13 mouse cellular contexts compared by ENCODE assay signal in genomic region chr5:37040711-37041110, GRCm38 (mm10). TPM values are rescaled to one million over a fixed set of nuclear protein-coding genes. Genes with fewer than 3 reads are reported as not detected.
DNase-seq lines count a peak whose midpoint lies in the region; ATAC-seq and TF ChIP-seq lines count a peak whose summit lies in the region.
"Had no signal": no experiment of that assay in that cellular context is flagged by ENCODE, and none has a peak within 500 bp of the region (broad histone marks: within the 10 kb centered on the region; RNA-seq: fewer than 3 reads in every experiment).

No protein-coding gene starts in this region.

- no peak for DNase-seq in forebrain, embryonic 10.5 days (ENCODE audit: extremely low spot score, low spot score)
- peak; percentile 27 for DNase-seq in lung, embryonic 14.5 days
- DNase-seq in lung, postnatal 25 days (ENCODE audit: low spot score) = no peak
- DNase-seq in naive thymus-derived CD4-positive, alpha-beta T cell, adult 2 months (ENCODE audit: low read depth) = peak; percentile 62
- no peak for DNase-seq in left cerebral cortex, adult 18-20 months (ENCODE audit: low spot score in 2 of 2)
- DNase-seq in urinary bladder, postnatal 36 days (ENCODE audit: low spot score in 2 of 2) = no peak

- H3K27ac ChIP-seq in forebrain, embryonic 10.5 days = no peak overlapping the region
- no peak overlapping the region for H3K27ac ChIP-seq in forebrain, embryonic 12.5 days
- no peak overlapping the region for H3K27ac ChIP-seq in lung, embryonic 14.5 days (ENCODE audit: low read depth)
- H3K27ac ChIP-seq: kidney, postnatal 0 days; macrophage had no signal

- H3K36me3 ChIP-seq in forebrain, embryonic 10.5 days (replicated peaks) = no peaks in the 10 kb centered on the region
- H3K36me3 ChIP-seq in forebrain, embryonic 12.5 days (replicated peaks) = no peaks in the 10 kb centered on the region
- no peaks in the 10 kb centered on the region for H3K36me3 ChIP-seq in lung, embryonic 14.5 days (ENCODE audit: insufficient read depth)

- no peak for TF ChIP-seq CTCF in lung, embryonic 14.5 days (IDR thresholded peaks at IDR 0.05; ENCODE audit: low read depth)

- no peak overlapping the region for H3K4me2 ChIP-seq in forebrain, embryonic 12.5 days
- H3K4me2 ChIP-seq in lung, embryonic 14.5 days = no peak overlapping the region

- 18% methylated on average over 9 of the region's 9 CpGs for WGBS in forebrain, embryonic 10.5 days
- WGBS in forebrain, embryonic 12.5 days = 13% methylated on average over 9 of the region's 9 CpGs
- 22% methylated on average over 9 of the region's 9 CpGs for WGBS in lung, embryonic 14.5 days

- no peak for ATAC-seq in forebrain, embryonic 12.5 days (ENCODE audit: low FRiP score)
- no peak for ATAC-seq in lung, embryonic 14.5 days (ENCODE audit: insufficient read depth)
- ATAC-seq in common myeloid progenitor, adult 5-6 weeks (replicated peaks; ENCODE audit: low read depth, poor library complexity, severe bottlenecking) = peak; percentile 61

- H3K9me3 ChIP-seq in forebrain, embryonic 10.5 days = no peaks in the 10 kb centered on the region
- H3K9me3 ChIP-seq in forebrain, embryonic 12.5 days = no peaks in the 10 kb centered on the region
- no peaks in the 10 kb centered on the region for H3K9me3 ChIP-seq in lung, embryonic 14.5 days (ENCODE audit: low read depth, low read length)

- peaks cover 14% of the 10 kb centered on the region; the same call in 1 of the 2 replicates for H3K27me3 ChIP-seq in forebrain, embryonic 10.5 days (ENCODE audit: poor library complexity, severe bottlenecking)
- H3K27me3 ChIP-seq in forebrain, embryonic 12.5 days = peaks cover 10% of the 10 kb centered on the region
- H3K27me3 ChIP-seq in lung, embryonic 14.5 days (ENCODE audit: insufficient read depth, low read length) = 0 out of 2 replicates have a peak, but pooled peaks cover 7% of the 10 kb centered on the region

- H3K4me3 ChIP-seq in forebrain, embryonic 10.5 days = peak overlapping the region; percentile 22
- no peak overlapping the region for H3K4me3 ChIP-seq in forebrain, embryonic 12.5 days (replicated peaks)
- H3K4me3 ChIP-seq in lung, embryonic 14.5 days (ENCODE audit: low read depth, low read length) = no peak overlapping the region
- H3K4me3 ChIP-seq: erythroblast, embryonic 14.5 days had no signal

- H3K9ac ChIP-seq in forebrain, embryonic 12.5 days = no peak overlapping the region
- H3K9ac ChIP-seq in lung, embryonic 14.5 days = no peak overlapping the region

- peaks cover 9% of the 10 kb centered on the region for H3K4me1 ChIP-seq in forebrain, embryonic 10.5 days
- H3K4me1 ChIP-seq in forebrain, embryonic 12.5 days = peaks cover 7% of the 10 kb centered on the region; the same call in 1 of the 2 replicates
- H3K4me1 ChIP-seq in lung, embryonic 14.5 days (ENCODE audit: insufficient read depth) = no peaks in the 10 kb centered on the region

RNA-seq across cellular contexts. Expression of gene Gm1043, which starts 44.5 kb away (rescaled TPM):
- not detected in 2 replicates for polyA plus RNA-seq in forebrain, embryonic 10.5 days (2016; fragmentation: Nextera tagmentation; extraction: Ambion mirVana)
- 0.29 and 0.31 TPM in 2 replicates for polyA plus RNA-seq in forebrain, embryonic 12.5 days (2016; fragmentation: Nextera tagmentation; extraction: Ambion mirVana)
- not detected in 2 replicates for polyA plus RNA-seq in lung, embryonic 14.5 days (2014; fragmentation: Nextera tagmentation; extraction: Ambion mirVana)
- not detected in 2 replicates for total RNA-seq in common myeloid progenitor, adult 5-6 weeks (2017)
- 10 to 100 TPM; 34.0 to 35.9 TPM for total RNA-seq in left cerebral cortex, adult 18-20 months (2021)
- polyA plus RNA-seq: C2C12; erythroblast, embryonic 14.5 days; kidney, postnatal 0 days; limb, embryonic 11.5 days; macrophage had no signal

RNA-seq across cellular contexts. Expression of gene Wfs1, which starts 51.7 kb away (rescaled TPM):
- 8.1 and 8.4 TPM in 2 replicates for polyA plus RNA-seq in forebrain, embryonic 10.5 days (2016; fragmentation: Nextera tagmentation; extraction: Ambion mirVana)
- 7.8 and 7.9 TPM in 2 replicates for polyA plus RNA-seq in forebrain, embryonic 12.5 days (2016; fragmentation: Nextera tagmentation; extraction: Ambion mirVana)
- polyA plus RNA-seq in lung, embryonic 14.5 days (2014; fragmentation: Nextera tagmentation; extraction: Ambion mirVana) = 9.9 and 10.3 TPM in 2 replicates
- 0.64 and 1.4 TPM in 2 replicates for total RNA-seq in common myeloid progenitor, adult 5-6 weeks (2017)
- total RNA-seq in left cerebral cortex, adult 18-20 months (2021) = 100 to 1,000 TPM; 136 to 137 TPM

Comparison
In these comparisons a context has a peak if more than half of its experiments do, and no peak if none do; other contexts are left out.
1. DNase-seq: peak in lung, embryonic 14.5 days (single experiment) and naive thymus-derived CD4-positive, alpha-beta T cell, adult 2 months (single experiment); none in forebrain, embryonic 10.5 days (single experiment), lung, postnatal 25 days (single experiment), left cerebral cortex, adult 18-20 months (0 of 2) and urinary bladder, postnatal 36 days (0 of 2).